Mouse (Mus musculus) left cerebral cortex, adult 8-10 months (tissue): ENCODE data around the gene Lrrc1. TPM values are rescaled to one million over a fixed set of nuclear protein-coding genes. Genes with fewer than 3 reads are reported as not detected.
"Not testable (repeated sequence)": the region's sequence is repeated elsewhere in the genome, so short reads cannot be mapped to it uniquely, and the experiment has no call there.

Experiments
- DNase-seq, 2 experiments: peaks; one replicate each; pipeline ENCODE4 v3.0.0; 2022; ENCODE audit warnings: low spot score in 2 of 2
- total RNA-seq, 4 experiments: library from RNA; stranded (reverse); gene quantifications; 2 replicates each; pipeline ENCODE4 v1.2.4; 2022

Gene Lrrc1
- 10 to 100 TPM in 1 of 4 experiments, 1 to 10 TPM in 3; 9.5 to 10.3 (median 9.7) TPM for total RNA-seq

DNA sequence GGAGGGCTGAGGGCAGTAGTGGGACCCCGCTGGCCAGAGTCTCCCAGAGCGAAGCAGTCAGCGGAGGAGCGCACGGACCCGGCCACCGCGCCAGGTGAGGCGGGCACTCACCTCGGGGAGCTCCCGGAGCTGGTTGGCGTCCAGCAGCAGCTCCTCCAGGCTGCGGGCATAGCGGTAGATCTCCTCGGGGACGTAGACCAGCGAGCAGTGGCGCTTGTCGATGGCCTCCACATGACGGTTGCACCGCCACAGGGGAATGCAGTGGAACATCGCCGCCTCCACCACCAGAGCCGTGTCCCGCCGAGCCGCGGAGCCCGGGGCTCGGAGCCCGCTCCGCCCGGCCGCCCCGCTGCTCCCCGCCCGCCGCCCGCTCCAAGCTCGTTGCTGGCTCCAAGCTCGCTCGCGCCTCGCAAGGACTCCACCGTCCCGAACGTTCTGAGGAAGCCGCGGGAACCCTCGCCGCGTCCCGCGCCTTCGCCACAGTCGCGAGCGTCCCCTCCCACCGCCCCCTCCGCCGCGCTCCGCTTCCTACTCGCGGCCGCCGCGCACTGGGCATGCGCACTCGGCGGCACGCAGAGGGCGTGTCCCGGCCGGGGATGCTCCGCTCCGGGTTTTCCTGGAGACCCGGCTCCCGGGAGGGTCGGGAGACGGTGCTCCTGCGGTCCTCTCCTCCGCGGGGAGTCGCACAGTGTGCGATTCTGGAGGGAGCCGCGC is at the start of gene Lrrc1:
Lrrc1 (minus strand) TSS at position 517 of the 714 bp plus-strand sequence.
- peak; percentile 73 to 76 for DNase-seq

DNA sequence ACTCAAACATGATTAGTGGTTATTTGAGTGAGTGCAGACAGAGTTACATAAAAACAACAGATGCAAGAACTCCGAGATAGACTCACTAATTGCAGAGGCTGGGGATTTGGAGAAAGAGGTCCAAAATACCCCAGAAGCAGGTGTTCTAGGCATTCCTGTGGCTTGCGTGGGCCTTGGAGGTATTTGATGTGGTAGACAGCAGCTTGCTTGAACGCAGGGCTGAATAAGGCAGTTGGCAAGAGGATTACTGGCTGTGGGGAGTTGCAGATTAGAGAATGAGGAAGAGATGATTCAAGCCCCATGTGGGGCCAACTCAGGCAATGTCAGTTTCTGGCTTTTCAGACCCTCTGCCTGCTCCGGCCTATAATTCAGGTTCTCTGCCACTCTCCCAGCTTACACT is 47.8 kb upstream of the Lrrc1 start:
- peak in 1 of 2 experiments; percentile 36 for DNase-seq

DNA sequence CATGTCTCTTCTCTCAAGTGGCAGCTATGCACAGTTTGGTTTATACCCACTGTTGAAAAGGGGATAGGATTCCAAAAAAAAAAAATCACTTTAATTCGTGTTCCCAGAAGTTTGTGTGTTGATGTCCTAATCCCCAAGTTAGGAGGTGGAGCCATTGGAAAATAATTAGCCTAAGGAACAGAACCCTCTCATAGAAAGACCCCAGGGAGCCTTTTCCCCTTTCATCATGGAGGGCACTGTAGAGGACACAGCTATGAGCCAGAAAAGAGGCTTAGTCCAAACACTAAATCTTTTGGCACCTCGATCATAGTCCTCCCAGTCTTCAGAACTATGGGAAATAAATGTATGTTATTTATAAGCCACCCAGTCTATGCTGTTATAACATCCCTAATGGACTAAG is 44.8 kb upstream of the Lrrc1 start:
- DNase-seq: no peak

DNA sequence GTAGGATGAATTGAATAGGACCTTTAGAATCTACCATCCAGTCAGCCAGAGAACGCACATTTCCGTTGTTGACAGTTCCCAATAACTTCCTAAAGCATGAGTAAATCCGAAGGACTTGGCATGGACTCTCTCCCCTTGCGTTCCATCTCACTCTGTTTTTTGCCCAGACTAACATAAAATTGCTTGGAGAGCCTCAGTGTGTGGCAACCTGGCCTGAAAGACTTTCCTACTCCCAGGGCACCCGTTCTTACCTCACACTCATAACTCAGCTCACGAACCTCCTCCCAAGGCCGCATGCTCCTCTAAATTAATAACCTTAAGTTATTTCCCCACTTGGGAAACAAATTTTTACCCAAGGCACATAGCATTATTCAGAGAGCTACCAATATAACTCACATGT is 42.9 kb upstream of the Lrrc1 start:
- no peak for DNase-seq

DNA sequence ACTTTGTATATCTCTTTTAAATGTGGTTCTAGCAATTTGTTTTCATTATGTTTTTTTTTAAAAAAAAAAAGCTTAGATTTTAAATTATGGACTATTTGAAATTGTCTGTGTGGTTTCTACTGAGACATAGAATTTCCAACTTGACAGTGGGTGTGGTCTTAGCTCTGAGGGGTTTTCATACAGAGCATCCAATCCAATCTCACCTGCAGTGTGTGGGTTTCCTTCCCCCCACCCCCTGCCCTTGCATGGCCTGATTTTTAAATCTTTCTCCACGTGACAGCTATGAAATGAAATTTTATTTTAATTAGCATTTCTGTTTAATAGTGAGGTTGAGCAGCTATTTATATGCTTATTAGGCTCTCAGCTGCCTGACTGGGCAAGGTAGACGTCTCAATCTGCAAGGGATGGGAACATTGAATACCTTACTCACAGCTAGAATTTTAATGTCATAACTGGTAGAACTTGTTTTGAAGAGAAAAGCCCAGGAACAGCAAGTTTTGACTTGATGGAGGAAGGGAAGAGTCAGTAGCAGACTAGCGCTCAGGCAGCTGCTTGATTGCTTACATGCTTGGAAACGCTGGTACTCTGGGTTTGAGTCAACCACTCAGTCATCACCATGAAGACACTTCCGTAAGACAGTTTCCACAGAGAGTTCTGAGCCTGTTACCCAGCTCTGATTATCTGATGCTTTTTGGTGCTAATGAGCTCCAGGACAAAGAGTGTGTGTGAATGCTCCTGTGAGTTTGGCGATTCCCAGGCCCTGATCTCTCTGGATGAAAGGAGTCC is 42.3 kb upstream of the Lrrc1 start:
- no peak for DNase-seq

DNA sequence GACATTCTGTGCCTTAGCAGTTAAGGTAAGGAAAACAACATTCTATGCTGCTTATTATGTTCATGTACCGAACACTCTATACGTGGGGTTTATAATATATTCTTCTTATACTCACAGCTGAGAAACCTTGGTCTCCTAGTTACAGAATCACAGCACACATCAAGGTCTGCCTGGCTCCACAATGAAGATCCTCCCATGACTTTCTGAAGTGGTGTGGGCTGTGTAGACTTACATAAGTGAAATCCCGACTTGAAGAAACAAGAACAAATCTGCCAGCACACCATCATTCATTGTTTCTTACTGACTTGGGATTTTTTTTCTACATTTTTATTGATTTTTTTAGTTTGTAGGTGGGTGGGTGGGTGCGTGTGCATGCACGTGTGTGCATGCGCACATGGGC is 40.1 kb upstream of the Lrrc1 start:
- no peak for DNase-seq

DNA sequence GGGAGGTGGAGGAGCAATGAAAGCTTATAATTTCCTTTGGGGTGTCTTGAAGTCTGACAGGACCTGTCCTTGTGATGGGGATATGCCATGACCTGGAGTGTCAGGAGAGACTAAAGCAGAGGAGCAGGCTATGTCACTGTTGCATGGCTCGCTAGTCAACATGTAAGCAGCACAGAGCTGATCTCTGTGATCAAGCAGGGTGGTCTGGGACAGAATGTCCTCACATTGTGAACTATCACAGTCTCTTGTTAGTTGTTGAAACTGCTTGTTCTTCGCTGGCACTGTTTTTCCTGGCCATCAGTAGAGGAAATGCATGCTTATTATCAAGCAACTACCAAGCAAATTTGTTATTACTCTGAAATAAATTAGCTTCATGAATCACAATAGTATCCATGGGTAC is 38.6 kb upstream of the Lrrc1 start:
- no peak for DNase-seq

DNA sequence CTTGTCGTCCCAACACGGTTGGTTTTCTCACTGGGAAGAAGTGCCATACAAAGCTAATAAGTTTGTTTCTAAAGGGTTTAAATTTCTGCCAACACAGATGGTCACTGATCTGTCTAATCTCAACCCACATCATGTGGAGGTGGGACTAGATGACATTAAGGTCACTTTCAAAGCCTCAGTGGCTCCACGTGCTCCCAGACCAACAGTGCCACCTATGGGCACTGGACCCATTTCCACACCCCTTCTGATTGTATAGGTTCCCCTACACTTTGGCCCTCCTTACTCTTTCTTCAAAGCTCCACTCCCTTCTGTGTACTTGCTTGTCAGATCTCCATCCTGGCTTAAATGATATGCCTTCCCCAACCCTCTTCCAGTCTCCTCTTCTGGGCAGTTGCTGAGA is 35.2 kb upstream of the Lrrc1 start:
- DNase-seq: no peak

DNA sequence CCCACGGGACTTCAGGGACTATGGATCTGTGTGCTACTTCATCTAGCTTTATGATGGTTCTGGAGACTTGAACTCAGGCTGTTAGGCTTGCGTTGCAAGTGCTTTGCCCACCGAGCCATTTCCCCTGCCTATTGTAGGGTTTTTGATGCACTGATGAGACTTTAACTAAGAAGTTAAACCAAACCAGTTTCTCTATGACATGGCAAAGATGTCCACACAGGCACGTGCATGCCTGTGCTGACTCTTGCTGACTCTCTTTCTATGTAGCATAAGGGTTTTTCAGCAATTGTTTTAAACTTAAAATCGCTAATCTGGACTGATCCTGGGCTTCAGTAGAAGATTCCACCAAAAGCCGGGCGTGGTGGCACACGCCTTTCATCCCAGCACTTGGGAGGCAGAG is 33.3 kb upstream of the Lrrc1 start:
- no peak for DNase-seq

DNA sequence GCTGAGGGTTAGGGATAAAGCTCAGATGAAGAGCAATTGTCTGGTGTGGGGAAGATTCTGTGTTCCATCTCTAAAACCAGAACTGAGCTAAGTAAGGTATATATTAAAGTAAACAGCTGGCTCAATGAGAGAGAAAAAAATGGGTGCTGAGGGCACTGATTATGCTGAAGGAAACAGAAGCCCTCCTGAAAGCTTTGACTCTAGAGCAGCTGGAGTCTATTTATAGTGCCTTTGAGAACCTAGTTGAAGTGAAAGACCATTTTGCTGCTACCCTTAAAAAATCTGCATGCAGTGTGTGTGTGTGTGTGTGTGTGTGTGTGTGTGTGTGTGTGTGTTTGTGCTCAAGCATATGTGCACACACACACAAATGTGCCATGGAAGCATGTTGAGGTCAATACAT is 32.7 kb upstream of the Lrrc1 start:
- DNase-seq: no peak

DNA sequence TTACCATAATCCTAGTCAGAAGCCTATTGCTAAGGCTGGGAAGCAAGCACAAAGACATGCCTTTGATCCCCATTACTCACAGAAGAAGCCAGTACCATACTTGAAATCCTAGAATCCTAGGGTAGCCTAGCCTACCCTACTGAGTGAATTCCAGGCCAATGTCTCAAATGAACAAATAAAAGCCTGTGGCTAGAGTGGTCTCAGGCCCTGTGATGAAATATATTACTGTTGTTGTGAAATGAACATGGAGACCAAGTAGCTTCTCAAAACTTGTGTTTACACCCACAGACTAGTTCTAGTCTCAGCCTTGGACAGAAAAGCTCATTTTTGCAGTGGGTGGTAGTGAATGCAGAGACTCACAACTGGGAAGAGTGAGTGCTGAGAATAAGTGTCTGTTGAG is 31.6 kb upstream of the Lrrc1 start:
- DNase-seq: no peak

DNA sequence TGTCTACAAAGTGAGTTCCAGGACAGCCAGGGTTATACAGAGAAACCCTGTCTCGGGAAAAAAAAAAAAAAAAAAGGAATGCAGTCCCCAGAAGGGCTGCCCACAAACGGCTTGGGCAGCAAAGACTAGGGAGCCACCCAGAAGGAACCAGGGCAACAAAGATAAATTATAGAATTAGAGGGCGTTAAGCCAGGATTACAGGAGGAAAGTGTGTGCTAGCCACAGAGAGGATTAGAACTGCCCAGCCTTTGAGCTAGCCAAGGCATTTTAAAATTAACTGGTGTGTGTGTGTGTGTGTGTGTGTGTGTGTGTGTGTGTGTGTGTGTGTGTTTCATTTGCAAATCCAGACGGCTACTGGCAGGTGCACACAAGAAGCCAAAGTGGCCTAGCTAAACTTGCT is 30.3 kb upstream of the Lrrc1 start:
- not testable (repeated sequence) for DNase-seq

DNA sequence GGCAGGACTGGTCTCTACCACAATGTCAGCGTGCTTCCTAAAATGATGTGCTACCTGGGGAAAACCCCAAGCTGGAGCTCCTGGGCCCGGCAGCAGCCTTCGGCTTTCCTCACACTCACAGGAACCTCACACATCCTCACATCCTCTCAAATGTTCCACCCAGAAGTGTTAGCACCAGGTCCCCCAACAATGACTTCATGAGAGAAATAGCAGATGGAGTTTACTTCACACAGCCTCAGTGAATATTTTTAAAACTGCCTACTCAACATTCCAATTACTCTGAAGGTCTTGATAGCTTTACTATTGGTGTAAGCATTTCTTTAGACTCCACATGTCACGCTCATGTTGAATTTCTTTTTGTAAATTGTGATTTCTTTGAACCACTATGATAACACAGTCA is 27.2 kb upstream of the Lrrc1 start:
- DNase-seq: no peak

DNA sequence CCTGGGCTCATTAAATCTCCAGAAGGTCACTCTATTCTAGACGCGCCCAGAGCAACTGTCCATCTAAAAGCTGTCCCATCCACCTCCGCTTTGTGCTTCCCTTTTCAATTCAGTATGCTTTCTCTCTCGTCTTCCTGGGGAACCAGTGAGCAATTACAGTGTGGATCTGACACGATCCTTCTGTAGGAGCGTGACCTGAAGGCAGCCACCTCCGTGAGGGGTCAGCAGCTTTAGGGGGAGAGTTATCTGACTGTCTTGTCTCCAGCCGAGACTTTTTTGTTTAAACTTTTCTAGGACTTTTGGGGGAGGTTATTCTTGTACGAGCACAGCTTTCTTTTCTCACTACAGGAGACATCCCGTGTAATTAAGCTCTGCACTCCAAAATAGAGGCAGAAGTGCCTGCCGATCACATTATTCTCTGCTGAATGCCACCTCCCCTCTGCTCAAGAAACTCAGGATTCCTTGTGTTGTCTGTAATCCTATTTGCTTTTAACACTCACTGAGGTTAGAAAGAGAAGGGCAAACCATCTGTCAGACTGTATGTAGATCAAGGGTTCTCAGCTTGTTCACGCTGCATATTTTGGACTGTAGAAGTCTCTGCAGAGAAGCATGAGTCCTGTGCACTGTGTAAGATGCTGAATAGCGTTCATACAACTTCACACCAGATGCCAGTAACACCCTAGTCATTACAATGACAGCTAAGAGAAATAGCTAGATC is 24.3 kb upstream of the Lrrc1 start:
- DNase-seq: no peak

DNA sequence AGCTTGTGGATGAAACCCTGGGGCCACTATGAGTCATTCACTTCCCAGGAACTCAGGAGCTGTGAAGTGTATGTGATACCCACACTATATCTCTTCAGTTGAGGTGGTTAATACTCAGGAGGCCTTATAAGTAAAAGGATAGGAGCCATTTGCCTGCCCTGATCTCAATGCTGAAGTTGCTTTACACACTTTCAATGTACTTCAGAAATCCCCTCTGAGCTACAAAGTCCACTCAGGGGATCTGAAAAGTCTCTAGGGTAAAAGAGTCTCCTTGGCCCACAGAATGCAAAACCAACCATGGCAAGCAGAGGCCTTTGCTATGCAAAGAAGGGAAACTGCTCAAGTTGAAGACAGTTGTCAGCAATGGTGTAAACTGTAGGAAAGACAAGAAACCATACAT is 17.2 kb upstream of the Lrrc1 start:
- no peak for DNase-seq

DNA sequence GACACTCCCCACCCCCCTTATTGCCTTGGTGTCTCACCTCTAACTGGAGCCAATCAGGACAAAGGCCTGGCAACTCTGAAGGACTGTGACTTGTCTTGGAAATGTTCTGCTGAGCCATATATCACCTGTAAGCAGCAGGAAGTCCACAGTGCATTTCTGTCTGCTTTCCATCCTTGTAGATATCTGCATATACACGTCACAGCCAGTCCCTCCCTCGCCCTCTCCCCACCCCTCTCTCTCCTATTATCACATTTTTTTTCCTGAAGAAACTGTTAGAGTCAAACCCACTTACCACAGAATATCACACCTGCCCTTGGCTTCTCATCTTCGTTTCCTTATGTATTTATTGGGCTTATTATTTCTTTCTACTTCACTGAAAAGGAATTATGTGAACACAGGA is 13.3 kb upstream of the Lrrc1 start:
- no peak for DNase-seq

DNA sequence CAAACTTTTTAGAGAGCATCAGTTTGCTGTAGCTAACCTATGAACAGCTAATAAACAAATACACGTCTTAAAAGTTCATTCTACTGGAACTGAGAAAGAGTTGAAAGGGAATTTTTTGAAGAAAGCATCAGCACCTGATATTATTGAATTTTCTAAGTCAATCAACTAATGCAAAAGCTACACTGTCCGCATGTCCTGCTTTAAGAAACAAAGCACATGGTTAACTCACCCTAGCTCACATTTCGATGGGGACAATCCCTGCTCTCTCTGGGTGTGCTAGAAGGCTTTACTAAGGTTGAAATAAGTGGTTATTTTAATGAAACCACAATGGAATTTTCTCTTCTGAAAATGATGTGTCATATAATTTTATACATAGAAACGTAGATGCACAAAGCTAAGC is 12.5 kb upstream of the Lrrc1 start:
- no peak for DNase-seq

DNA sequence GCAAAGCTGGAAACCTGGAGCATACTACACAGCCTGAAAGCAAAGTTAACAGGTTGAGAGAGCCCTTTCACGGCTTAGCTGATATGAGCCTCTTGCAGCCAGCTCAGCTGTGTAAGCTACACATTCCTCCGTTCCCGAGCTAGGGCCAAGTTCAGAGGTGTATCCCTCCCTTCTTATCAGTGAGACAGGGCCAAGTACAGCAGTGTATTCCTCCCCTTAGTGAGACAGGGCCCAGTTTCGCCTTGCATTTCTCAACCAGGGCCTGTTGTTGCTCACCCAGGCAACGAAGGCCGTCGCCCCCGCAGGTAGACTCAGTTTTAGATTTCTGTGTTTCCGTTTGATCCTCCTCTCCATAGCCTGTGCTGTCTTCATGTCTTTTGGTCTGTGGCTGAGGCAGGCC is 11.8 kb upstream of the Lrrc1 start:
- DNase-seq: no peak

DNA sequence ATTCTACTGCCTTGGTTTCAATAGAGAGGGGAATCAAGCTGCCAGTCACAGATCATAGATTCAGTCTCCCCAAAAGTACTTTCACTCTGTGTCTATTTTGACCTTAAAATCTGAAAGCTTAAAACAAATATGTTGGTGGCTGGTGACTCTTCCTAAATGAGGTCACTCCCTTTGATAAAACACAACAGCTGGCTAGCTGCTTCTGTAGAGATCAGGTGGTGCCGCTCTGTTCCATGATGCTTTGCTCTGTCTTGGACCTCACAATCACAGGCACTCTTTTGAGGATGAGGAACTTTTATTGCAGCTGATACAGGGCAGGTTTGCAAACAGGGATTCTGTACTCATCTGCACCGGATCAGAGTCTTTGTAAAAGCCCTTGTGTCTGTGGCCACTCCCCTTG is 8.8 kb upstream of the Lrrc1 start:
- no peak for DNase-seq

DNA sequence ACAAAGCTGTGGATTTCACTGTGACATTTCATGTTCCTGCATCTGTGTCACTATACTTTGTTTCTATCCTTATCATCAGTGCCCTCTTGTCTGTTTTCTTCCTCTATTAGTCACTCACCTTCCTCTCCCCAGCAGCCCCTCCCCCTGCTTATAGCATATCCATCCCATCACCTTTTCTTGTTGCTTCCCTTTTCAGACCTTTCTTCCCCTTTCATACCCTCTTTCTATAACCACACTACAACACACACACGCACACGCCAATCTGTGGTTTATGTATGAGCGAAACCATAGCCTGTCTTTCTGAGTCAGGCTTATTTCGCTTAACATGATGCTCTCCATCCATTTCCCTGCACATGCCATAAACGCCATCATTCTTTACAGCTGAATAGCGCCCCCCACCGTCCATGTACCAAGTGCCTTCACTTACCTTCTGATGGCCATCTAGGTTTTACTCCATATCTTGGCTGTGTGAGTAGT is 6.4 kb upstream of the Lrrc1 start:
- DNase-seq: no peak

DNA sequence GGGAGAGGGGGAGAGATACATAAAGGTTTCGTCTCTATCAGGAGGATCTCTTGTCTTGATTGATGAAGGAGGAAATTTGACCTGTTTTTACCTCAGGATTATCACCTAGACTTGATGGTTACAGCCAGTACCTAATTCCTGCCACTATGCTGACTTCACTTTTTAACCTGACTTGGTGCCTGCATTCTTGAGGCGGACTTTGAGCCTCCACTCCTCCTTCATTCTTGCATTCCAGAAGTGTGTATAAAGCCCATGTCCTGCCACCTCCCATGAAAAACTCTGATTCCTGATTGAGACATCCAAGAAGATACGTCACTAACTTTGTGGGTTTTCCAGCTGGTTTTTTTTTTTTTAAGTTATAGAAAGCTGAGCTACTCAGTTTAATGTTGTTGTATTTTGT is 1.3 kb upstream of the Lrrc1 start:
- no peak for DNase-seq

DNA sequence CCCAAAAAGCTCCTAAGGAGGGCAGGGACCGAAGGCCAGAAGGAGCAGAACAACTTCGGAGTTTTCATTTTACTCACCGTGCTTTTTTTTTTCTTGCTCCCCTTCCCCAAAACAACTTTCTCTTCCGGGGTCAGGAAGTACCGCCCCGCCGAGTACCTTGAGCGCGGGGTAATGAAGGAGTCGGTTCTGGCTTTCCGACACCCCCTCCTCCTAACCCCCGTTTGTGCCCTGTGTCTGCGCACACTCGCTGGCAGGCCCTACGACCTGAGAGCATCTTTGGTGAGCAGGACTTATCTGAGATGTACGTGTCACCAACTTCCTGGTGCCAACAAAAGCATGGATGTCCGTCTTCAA is 375 bp upstream of the Lrrc1 start:
- no peak for DNase-seq
